Mouse (Mus musculus) frontal cortex, postnatal 36 days (tissue): ENCODE measurements around the gene Rrad.
"Not testable (repeated sequence)": the region's sequence is repeated elsewhere in the genome, so short reads cannot be mapped to it uniquely, and the experiment has no call there.

ENCODE experiments used
- DNase-seq, 2 experiments: peaks; one replicate each; pipeline ENCODE4 v3.0.0; 2022; ENCODE audit warnings: low spot score in 2 of 2

Gene Rrad

DNA sequence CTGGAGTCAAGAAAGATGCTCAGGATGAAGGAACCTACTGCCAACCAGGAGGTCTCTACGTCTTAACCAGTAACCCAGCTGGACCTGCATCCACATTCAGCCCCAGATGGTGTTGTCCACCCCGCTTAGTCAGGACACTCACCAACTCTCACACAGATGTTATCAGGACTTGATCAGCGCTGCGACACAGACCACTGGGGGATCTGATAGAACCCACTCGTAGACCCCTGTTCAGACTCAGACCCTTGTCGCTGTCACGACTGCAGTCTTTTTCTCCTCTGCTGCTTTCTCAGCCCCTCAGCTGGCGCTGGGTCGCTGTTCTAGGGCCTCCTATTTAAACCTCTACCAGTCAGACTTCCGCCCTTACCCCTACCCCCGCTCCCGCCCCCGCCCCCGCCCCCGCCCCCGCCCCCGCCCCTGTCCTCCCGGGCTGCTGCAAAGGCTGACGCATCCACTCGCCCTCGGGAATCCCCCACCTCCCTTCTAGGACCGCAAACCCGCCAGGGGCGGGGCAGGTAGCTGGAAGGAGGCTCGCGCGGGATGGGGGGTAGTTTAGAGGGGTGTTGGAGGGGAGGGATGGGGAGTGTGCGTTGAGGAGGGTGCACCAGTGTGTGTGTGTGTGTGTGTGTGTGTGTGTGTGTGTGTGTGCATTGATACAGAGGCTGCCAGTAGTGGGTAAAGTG lies at the start of gene Rrad:
Rrad (minus strand) TSS at position 347 of the 683 bp plus-strand sequence.
- no peak for DNase-seq

DNA sequence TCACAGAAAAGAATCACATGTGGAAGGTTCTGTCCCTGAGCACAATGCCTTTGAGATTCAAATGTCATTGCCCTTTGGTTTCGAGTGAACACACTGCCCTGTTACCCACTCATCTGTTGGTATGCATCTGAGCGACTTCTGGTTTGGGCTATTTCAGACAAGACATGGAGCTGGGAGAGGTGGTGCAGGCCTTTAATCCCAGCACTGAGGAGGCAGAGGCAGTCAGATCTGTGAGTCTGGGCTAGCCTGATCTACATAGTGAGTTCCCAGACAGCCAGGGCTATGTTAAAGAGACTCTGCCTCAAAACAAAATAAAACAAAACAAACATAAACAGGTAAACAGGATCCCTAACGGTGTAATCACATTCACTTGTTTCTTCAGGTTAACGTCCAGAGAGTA lies 24.5 kb upstream of the Rrad start:
- DNase-seq, result no peak

DNA sequence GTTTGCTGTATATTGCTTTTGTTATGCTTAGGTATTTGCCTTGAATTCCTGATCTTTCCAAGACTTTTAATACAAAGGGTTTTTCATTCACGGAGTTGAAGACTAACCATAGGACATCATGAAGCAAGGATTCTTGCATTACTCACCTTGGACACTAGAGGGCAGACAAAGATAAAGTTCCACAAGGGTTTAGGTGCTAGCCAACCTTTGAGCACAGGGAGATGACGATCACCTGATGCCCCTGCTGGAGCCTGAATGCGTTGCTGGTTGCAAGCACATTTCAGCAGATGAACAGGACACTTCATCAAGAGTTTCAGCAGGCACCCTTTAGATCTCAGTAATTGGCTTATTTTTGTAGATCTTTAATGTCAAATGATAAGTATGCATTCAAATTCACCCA lies 23.9 kb upstream of the Rrad start:
- peak; percentile 60 to 93 for DNase-seq

DNA sequence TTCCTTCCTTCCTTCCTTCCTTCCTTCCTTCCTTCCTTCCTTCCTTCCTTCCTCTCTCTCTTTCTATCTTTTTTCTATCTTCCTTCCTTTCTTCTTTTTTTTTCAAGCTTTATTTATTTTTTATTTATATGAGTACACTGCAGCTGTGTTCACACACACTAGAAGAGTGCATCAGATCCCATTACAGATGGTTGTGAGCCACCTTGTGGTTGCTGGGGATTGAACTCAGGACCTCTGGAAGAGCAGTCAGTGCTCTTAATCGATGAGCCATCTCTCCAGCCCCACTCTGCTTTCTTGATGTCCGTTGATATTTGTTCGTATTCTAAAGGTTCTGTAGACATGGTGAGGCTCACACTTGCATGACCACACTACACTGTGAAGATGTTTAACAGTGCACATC lies 13.1 kb upstream of the Rrad start:
- DNase-seq, result not testable (repeated sequence)

- DNase-seq, result no peak
These were observed 11.2 kb upstream of the Rrad start for GRCm38 (mm10) chr8:104642324-104642654.

DNA sequence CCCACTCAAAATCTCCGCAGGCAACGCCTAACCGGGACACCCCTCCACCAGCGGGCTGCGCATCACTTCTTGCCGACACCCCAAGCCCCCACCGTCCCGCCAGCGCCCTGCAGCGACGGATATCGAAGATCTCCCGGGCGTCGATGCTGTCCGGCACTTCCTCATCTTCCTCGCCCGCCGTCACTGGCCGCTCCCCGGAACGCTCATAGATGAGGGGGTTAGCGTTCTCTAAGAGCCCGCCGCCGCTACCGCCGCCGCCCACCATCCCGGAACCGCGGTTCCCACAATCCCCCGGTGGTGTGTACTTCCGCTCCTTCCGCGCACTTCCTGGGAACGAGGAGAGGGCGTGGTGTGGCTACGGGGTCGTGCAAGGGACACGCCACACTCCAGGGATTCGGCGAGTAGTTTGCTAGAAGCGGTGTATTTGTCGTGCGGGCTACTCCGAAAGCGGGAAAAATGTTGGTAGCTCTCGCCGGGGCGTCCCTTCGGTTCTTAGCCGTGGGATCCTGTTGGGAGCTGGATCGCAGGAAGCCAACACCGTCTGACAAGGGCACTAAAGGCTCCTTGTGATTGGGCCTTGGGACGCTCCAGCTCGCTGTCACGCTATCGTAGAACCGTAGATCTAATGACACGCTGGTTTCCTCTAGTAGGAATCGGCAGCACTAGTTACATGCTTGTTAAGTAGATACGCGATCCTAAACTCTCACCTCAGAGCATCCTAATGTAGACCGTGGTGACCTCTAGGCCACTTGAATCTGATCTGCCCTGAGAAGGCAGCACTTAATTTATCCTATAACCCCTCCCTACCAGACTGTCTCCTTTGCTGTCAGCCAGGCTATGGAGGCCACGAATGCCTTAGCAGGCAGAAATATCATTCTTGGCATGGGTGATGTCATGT lies 10.5 kb upstream of the Rrad start, which contains the start of gene Ciao2b:
Ciao2b (minus strand) TSS at position 540 of the 898 bp plus-strand sequence.
- peak; percentile 91 to 93 for DNase-seq

DNA sequence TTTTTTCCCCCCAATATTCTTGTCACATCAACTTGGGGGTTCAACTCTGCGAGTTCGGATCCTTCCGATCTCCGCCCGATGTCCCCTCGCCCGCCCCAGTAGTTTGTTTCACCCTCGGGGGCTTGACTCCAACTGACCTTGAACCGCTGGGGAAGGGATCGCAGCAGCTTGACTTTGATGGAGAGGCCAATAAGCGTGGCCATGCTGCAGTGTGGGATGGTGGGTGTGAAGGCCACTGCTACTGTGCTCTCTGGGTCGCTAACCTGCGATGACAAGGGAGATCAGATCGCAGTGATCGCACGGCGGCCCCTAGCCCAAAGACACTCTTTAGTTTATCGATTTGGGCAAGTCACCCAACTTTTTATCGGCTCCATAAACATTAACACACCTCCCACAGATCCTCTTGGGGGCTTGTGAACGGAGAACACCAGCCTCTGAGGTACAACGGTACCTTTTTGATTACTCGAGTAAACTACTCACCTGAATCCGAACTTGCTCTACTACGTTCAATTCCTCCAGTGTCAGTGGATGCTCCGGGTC lies 9.8 kb upstream of the Rrad start:
- DNase-seq, result no peak

GRCm38 (mm10) chr8:104640241-104640640 lies 9.1 kb upstream of the Rrad start:
- no peak for DNase-seq

GRCm38 (mm10) chr8:104638010-104638409 lies 6.9 kb upstream of the Rrad start:
- DNase-seq, result no peak

GRCm38 (mm10) chr8:104635004-104635710 lies 4.0 kb upstream of the Rrad start:
- no peak for DNase-seq

DNA sequence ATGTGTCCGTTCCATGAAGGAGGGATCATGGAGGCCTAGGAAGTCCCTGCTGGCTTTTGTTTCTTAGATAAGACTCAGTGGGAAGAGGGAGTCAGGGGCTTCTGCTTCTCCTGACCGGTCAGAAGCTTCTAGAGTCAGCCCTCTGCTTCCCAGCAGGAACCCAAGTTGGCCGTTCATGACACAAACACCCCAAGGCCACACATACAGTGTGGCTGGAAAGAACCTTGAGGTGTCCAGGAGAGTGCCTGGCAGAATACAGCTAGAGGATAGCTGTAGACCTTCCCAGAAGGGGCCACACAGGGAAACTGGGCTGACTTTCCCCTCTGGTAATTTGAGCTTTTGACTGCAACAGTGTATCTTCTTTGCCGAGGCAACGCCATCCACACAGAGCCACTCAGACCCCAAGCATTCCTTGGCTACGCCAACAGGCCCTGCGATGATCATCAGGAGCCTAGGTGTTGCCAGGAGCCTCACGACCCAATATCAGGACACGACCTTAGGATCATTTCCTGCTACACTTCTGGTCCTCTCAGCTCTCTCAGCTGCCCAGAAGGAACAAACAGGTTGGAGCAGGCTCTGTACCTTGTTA lies 2.1 kb upstream of the Rrad start:
- DNase-seq, result no peak

GRCm38 (mm10) chr8:104632486-104632885 lies 1.4 kb upstream of the Rrad start:
- peak; percentile 32 to 33 for DNase-seq

GRCm38 (mm10) chr8:104631975-104632374 lies 848 bp upstream of the Rrad start:
- no peak for DNase-seq

- no peak for DNase-seq
These were observed 553 bp downstream of the Rrad start for GRCm38 (mm10) chr8:104630574-104630973.

GRCm38 (mm10) chr8:104630111-104630479 lies 1.0 kb downstream of the Rrad start:
- no peak for DNase-seq

DNA sequence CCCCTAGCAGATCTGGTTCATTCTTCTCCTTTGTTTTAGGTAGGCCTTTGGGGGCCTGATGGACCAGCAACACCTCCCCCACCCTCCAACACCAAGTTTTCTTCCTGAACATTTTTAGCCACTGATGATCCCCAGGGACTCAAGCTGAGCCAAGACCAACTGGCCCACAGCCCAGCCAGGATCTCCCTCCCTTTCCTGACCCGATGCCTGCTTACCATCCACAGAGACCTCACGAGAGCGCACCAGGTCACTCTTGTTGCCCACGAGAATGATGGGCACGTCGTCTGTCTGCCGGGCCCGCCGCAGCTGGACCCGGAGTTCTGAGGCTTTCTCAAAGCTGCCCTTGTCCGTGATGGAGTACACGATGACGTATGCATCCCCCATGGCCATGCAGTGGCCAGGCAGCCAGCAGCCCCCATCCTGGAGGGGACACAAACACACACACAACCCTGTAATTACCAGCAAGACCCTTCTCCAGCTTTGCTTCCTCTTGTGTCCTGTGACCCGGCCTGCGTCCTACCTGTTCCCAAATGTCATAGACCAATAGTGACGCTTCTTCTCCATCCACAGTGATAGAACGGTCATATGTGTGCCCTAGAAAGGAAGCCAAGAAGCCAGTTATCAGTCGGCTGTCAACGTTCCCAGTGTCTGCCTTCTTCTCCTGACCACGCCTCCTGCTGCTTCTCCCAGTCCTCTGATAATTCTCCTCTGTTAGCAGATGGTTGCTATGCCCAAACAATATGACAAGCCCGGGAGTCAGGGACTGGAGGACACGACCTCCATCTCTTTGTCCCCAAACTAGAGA lies 1.6 kb downstream of the Rrad start:
- DNase-seq, result no peak

GRCm38 (mm10) chr8:104628402-104628801 lies 2.7 kb downstream of the Rrad start:
- no peak for DNase-seq

GRCm38 (mm10) chr8:104627065-104627740 lies 3.9 kb downstream of the Rrad start:
- DNase-seq, result no peak

DNA sequence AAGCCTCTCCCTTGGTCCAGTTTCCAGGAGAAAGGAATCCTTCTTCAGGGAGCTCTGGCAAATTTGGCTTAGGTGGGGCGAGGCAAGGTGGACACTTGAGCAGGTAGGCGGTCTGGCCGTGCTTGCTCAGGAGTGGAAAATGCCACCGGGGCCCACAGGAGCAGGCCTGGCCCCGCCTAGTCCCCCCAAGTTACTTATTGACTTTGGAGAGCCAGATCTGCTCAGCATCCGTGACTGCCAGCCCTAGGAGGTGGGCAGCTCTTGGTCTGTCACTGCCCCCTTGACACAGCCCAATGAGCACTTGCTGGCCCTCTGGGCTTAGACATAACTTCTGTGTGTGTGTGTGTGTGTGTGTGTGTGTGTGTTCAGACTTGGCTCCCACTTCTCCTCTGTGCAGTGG lies 7.0 kb downstream of the Rrad start, which contains the start of gene Cdh16:
Cdh16 (minus strand) TSS at position 236 of the 400 bp plus-strand sequence.
- DNase-seq, result no peak

- DNase-seq, result no peak
These were observed 10.4 kb downstream of the Rrad start for GRCm38 (mm10) chr8:104620765-104621164.
